Mouse (Mus musculus) fibroblast of lung, adult 2 months (primary cell): ENCODE results near the gene Zfhx3.

ENCODE experiments used
- DNase-seq: peaks from one replicate; pipeline ENCODE4 v3.0.0-alpha.2; 2011; ENCODE audit warnings: low read depth

The Zfhx3 gene

DNA sequence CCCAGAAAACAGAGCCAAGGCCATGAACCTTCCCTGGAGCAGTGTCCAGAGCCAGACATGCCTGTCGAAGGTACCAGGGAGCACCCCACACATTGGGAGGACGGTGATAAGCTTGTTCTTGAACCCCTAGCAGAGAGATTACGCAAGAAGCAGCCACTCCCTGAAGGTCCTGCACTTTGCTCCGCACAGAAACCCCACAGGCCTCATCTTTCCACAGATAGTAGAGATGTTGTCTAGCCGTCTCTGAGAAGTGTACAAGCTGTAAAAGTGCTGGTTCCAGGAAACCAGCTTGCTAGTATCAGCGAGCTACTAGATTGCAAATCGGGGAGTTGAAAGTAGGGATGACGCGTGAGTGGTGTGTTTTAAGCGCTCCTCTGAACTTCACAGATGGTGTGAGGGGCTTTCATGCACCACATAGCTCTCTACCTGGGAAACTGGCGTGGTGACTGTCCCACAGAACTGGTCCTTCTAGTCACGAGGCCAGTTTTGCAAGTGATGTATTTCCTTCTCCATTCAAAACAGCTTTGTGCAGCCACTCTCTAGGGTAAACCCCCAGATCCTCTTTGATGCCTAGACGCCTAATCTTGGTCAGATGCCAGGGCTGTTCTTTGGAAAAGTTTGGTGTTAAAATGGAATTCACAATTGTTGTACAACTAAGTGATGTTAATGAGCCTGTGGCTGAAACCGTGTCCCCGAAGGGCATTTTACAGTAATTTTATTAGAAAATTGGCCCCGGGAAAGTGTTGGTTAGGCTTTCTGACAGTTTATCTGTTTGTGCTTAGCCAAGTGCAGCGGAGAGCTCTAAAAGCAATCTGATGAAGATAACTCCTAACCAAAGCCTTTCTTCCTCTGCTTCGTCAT is 993.6 kb downstream of the Zfhx3 start:
- no peak for DNase-seq

DNA sequence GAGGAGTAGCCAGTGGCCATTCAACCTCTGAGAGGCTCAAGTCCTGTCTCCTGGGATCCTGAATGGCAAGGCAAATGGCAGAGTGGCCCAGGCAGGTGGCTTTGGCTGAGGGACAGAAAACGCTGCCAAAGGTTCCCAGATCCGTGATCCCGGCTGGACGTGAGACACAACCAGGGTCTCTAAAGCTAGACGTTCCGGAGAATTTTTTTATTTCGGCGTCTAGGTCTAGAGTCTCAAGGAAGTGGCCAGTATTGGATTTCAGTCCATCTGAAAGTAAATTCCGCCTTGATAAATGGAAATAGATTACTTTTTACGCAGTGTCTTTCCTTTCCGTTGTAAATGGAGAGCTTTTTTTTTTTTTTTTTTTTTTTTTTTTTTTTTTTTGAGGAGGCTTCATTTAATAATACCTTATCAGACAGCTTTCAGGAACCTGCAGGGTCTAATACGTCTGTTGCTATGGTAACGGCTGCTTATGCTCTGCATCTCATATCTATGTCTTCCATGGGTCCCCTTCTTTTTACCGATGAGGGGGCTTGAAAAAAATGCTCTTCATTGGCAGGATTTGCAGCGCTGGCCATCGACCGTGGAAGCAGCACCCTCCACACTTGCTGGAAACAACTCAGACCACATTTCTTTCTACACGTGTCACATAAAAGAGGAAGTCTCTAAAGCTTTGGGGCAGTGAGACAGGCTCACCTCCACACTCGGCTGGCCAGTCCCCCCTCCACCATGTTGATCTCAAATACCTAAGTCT is 994.4 kb downstream of the Zfhx3 start:
- DNase-seq: no peak

DNA sequence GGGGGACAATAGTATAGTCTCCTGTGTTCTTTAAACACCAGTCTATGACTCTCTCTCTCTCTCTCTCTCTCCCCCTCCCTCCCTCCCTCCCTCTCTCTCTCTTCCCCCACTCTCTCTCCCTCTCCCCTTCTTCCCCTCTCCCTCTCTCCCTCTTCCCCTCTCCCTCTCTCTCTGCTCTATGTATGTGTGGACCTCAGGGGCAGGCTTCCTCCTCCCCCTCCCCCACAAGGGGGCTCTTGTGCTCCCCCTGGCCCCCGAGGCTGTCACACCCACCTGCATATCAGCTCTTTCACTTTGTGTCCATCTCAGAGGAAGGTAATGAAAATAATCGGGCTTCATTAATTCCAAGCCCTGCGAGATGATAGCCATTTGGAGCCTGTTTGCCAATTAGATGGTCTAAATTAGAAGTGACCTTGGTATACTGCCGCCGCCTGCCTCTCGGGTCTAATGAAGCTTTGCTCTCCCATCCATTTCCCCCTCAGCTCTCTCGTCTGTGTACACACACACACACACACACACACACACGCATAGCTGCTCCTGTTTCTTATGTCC is 995.5 kb downstream of the Zfhx3 start:
- no peak for DNase-seq

DNA sequence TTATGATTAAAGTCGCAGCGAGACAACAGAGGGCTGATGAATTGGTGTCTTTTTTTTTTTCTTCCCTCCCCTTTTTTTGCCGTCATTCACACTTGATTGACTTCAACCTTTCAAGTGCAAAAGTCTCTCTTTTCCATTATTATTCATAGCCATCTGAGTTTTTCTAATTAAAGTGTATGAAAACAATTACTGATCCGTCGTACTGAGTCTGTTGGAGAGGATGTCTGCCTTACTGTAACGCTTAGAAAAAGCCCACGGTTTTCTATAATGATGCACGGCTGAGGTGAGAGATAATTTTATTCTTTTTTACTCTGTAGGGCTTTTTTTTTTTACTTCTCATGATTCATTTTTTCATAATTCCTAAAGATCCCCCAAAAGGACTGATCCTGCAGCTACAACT is 1000.2 kb downstream of the Zfhx3 start:
- DNase-seq: no peak

DNA sequence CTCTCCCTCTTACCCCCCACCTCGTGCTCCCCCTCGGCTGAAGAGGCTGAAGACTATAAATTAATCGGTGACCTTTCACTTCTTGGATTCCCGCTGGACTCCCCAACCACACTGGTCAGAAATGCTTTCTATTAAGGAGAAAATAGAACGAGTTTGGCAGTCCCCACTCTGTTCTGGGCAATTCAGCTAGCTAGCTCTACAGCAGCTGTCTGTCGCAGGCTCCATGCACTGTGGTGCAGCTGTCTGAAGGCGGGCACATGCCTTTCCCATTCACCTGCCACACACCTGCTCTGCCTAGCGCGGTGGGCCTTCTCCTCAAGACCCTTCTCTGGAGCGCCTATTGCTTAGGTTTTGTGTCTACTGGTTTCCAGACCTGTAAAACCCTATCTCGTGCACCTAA is 1000.7 kb downstream of the Zfhx3 start:
- DNase-seq: no peak

DNA sequence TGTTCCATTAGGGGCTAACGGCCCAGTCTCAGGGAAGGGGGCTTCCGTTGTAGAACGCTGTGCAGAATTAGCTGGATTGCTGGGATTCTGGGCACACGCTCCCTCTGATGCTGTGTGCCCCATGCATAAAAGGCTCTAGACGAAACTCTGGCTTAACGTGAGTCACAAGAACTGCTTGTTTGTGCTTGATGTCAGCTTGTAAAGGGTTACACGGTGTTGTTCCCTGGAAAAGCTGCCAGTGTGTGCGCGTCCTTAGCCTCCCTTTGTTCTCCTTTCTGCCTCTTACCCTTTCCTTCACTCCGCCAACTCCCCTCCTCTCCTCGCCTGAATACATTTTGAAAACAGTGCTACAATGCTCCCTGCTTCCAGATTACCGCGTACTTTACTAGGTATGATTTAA is 1001.9 kb downstream of the Zfhx3 start:
- no peak for DNase-seq

DNA sequence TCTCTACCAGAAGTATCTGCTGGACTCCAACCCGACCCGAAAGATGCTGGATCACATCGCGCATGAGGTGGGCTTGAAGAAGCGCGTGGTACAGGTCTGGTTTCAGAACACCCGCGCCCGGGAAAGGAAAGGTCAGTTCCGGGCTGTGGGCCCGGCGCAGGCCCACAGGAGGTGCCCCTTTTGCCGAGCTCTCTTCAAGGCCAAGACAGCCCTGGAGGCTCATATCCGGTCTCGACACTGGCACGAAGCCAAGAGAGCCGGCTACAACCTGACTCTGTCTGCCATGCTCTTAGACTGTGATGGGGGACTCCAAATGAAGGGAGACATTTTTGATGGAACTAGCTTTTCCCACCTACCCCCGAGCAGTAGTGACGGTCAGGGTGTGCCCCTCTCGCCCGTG is 1007.9 kb downstream of the Zfhx3 start:
- DNase-seq: no peak

DNA sequence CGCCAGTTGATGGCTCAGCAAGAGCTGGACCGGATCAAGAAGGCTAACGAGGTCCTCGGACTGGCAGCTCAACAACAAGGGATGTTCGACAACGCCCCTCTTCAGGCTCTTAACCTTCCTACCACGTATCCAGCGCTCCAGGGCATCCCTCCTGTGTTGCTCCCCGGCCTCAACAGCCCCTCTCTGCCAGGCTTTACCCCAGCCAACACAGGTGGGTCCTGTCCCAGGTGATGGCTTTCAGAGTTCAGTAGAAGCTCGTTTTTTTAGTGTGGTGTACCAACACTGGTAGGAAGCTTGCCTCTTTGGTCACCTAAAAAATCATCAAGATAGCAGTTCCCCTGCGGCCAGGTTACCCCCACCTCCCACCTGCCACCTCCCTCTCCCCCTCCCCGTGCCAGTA is 1009.1 kb downstream of the Zfhx3 start:
- DNase-seq: no peak

DNA sequence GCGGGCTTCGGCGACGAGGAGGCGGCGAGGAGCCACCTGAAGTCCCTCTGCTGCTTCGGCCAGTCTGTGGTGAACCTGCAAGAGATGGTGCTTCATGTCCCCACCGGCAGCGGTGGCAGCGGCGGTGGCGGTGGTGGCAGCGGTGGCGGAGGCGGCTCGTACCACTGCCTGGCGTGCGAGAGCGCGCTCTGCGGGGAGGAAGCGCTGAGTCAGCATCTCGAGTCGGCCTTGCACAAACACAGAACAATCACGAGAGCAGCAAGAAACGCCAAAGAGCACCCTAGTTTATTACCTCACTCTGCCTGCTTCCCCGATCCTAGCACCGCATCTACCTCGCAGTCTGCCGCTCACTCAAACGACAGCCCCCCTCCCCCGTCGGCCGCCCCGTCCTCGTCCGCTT is 1014.0 kb downstream of the Zfhx3 start:
- no peak for DNase-seq

DNA sequence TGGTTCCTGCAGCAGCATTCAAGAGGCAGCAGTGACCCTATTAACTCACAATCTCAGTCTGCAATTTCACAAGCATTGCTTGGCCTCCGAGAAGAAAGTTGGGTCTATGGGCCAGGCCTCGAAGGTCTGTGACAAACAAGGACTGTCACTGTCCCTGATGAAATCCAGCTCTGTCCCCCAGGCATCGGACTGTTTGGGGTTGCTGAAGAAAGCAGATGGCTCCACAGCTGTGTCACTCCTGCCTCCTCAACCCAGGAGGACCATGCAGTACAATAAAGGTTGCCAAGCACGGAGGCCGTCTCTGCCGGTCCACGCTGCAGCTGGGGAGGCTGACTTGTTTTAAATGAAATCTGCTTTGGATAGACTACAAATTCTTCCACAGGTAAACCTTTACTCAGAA is 1020.1 kb downstream of the Zfhx3 start:
- DNase-seq: no peak

DNA sequence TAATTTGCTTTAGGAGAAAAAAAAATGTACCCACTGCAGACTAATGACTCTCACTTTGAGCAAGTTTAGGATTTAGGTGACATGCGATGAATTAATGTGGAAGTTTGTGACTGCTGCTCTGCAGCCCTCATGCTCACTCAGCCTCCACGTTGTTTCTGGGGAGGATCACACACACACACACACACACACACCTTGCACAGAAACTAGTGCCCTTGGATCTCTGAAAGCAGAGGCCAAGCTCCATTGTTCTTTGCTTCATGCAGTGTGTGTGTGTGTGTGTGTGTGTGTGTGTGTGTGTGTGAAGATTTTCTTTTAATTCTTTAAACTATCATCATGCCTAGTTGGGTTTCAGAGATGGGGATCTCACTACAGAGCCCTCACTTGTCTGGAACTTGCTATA is 1020.7 kb downstream of the Zfhx3 start:
- no peak for DNase-seq

DNA sequence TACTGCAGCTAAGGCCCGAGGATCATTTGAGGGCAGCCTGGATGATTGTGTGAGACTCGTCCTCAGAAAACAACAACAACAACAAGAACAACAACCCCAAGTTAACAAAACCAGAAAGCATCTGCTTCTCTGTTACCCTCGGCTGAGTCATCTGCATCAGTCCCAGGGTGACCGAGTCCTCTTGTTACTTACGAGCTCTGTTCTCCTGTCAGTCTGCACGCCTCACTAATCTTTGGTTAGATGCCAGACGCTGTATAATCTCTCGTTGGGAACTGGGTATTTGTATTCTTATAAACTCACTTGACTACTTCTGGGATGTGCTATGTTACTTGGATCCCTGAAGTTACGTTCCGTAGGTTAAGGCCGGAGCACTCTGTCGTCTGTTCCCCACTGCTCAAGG is 1023.6 kb downstream of the Zfhx3 start:
- DNase-seq: no peak

DNA sequence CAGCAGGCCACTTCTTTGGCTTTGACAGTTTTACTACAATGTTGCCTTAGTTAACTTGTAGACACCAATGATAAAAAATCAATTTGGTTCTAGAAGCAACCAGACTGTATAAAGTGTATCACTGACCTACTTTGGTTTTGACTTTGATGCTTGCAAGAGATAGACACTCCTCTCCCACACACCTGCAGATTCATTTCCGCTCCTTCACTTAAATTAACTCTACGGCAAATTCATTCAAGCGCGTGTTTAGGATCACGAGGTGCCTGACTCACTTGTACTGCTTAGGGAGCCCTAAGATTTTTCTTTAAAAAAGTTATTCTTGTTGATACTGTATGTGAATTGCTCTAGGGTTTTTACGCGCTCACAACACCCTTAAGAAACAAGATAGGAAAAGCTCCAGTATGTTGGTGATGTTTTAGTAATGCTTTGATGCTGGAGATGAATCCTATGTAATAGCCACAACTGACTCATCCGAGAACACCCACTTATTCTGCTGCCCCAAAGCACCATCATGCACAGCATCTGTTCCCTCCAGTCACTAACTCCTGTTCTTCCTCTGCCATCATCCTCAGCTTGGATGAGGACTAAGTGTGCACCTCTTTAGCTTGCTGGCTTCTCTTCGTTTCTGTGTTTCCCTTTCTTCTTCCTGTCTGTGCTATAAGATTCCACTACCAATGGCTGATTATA is 1031.3 kb downstream of the Zfhx3 start:
- no peak for DNase-seq

DNA sequence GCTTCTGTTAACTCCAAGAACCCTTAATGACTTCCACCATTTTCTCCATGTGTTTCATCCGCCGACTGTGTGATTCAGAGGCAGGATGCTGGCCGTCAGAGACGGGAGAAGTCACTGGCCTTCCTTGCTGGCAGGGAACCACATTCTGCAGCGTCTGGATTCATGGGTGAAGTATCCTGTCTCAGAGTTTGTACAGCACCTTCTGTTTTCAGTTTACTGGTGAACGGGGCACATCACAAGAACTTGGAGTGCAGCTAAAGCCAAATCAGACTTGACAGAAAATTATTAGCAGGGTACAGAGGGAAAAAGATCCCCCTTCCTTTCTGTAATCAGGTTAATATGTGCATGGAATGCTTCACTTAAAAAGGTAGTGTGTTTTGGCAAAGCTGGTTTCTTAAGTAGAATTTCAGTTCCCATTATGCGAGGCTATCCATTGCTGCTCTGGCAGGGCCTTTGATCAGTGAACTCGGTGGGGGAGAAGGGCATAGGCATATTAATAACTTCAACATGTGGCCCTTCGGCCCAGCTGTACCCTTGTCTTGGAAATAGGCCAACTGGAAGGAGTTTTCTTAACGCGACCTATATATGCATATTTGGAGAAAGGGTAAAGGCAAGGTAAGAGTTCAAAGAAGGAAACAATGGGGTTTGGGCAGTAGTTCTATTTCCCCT is 1035.4 kb downstream of the Zfhx3 start:
- DNase-seq: peak; percentile 46

DNA sequence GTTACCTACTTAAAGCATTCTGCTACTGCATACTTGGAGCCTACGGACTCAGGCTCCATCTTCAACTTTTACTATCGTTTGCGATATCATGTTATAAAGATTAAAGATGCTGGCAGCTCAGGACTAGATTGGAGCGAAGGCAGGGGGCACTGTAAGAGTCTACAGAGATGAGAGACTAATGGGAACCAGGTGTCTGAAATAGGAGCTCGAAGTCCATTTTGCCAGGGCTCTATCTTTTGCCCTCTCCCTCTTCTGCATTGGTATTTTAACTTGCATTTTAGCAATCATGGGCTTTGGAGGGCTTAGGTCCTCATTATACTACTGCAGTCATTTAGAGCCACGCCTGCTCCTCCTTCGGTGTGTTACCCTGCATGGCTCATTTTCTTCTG is 1035.9 kb downstream of the Zfhx3 start:
- no peak for DNase-seq

DNA sequence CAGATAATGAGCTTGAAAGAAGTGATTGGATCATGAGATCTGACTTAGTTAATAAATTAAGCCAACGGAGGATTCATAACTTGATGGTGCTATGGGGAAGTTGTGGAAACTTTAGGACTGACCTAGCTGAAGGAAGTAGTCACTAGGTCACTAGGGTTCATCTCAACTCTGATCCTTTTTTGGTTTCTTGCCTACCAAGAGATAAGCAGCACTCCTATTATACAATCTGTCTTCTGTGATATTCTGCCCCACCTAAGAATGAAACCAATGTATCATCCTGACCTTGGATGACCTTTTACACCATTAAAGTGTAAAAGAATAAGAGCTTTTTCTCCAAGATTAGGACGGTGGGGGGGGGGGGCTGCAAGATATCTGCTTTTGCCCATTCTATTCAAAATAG is 1042.5 kb downstream of the Zfhx3 start:
- DNase-seq: no peak

DNA sequence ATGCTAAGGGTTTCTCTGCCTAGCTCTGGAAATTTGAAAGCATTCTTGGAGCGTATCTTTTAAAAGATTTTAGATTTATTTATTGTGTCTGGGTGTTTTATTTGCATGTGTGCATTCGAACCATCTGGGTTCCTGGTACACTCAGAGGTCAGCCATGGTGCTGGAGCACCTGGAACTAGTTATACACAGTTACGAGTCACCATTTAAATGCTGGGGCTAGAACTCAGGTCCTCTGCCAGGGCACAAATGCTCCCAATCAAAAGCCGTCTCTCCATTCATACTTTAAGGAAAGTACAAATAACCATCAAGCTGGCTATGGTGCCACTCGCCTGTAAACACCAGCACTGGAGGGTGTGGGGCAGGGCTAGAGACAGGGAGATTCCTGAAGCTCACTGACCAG is 1047.4 kb downstream of the Zfhx3 start:
- DNase-seq: no peak

DNA sequence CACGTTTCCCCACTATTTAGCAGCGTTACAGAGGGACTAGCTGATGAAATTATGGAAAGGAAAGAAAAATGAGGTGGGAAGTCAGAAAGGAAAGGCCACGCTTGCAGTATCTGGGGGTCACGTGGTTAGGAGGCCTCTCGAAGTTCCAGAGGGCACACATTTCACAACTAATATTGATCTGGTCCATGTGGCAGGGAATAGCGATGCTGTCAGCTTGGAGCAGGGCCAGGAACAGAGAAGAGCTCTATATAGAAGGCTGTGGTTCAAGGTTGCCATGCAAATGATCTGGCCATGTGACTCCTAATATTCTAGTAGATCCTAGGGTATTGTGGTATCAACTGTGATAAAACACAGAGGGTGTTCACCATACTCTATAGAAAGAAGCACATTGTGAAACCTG is 1048.1 kb downstream of the Zfhx3 start:
- no peak for DNase-seq

DNA sequence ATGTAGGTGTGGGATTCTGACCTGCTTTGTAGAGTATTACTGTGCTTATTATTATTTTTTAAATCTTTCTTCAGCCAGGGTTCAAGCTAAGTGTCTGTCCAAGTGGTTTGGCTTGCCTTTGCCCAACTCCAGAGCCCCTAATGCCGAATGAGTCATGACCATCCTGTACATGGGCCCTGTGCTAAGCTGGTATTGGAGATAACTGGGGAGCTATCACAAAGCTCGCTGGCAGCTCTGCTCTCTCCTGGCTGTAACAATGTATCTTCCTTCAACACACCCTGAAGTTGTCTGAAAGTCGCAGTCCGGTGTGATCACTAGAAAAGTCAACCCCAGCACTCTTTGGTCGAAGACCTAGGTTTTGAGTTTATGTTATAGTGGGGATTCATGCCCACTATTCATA is 1049.0 kb downstream of the Zfhx3 start:
- DNase-seq: no peak

DNA sequence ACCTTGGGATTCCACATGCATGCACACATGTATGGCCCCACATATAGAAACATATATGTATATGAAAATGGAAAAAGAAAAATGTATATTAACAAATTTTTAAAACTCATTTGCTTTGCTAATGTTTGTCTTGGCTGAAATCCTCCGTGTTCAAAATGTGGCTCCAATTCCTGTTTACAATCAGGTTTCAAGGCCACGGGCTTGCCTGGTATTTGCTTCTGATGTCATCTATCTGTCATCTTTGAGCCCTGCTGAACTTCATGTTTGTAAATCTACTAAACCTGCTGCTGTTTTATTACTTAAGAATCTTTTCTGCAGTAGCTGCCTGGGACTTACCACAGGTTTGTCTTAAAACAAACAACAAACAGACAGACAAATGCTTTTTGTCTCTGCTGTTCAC is 1051.3 kb downstream of the Zfhx3 start:
- DNase-seq: no peak

DNA sequence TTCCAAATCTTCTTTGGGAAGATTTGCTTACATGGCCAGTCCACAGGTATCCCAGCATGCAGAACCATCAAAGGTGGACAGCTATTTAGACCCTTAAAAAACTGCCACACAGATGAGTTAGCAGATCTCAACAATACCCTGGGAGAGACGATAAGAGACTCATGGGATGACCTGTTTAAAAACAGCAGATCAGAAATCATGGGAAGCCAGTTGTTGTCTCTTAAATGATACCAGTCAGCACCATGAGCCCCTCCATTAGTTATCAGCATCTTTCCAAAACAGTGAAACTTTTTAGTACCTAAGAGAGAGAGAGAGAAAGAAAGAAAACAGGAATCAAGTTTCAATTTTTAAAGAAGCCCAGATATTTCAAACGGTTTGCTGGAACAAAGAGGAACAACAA is 1051.7 kb downstream of the Zfhx3 start:
- no peak for DNase-seq

DNA sequence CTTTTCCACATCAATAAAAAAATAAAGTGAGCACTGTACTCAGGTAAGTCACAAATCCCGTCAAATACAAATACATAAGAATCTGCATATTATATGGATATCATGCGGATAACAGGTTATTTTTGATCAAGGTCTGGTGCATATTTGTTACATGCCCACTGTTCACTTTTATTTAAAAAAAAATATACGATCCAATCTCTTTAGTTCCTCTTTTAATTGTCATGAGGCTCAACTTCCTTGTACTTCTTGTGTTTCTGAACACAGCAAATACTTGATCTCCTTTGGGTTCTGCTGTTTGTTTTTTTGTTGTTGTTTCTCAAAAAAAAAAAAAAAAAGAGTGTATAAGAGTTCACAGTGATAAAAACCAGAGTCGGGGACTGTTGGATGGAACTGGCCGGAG is 1052.4 kb downstream of the Zfhx3 start:
- no peak for DNase-seq
